Mouse (Mus musculus): ENCODE measurements around the gene Arhgef19. TPM values are rescaled to one million over a fixed set of nuclear protein-coding genes. Genes with fewer than 3 reads are reported as not detected.

The Arhgef19 gene
- polyA plus RNA-seq, 1 experiment from 2014 or later = 2.6 TPM

- peak overlapping the region; percentile 67 for H3K4me2 ChIP-seq
- peak overlapping the region; percentile 49 for H3K4me3 ChIP-seq
- peaks cover 36% of the 10 kb centered on the region for H3K4me1 ChIP-seq (replicated peaks)
- H3K27ac ChIP-seq (ENCODE audit: poor library complexity, severe bottlenecking) = no peak overlapping the region
- WGBS = 10% methylated on average over 11 of the region's 11 CpGs
- H3K9ac ChIP-seq = no peak overlapping the region
- no peaks in the 10 kb centered on the region for H3K9me3 ChIP-seq (replicated peaks)
- H3K27me3 ChIP-seq (replicated peaks) = peaks cover 83% of the 10 kb centered on the region
- ATAC-seq (ENCODE audit: insufficient number of reproducible peaks, low FRiP score) = peak; percentile 30
- H3K36me3 ChIP-seq = no peaks in the 10 kb centered on the region
These were observed 9.3 kb downstream of the Arhgef19 start for GRCm38 (mm10) chr4:141248614-141248978.

GRCm38 (mm10) chr4:141249383-141249782, 10.1 kb downstream of the Arhgef19 start:
- H3K9me3 ChIP-seq (replicated peaks) = no peaks in the 10 kb centered on the region
- WGBS = 75% methylated on average over 11 of the region's 11 CpGs
- no peak overlapping the region for H3K4me3 ChIP-seq
- H3K27ac ChIP-seq (ENCODE audit: poor library complexity, severe bottlenecking) = no peak overlapping the region
- H3K36me3 ChIP-seq = no peaks in the 10 kb centered on the region
- H3K27me3 ChIP-seq (replicated peaks) = peaks cover 76% of the 10 kb centered on the region
- no peak overlapping the region for H3K4me2 ChIP-seq
- no peak for ATAC-seq (ENCODE audit: insufficient number of reproducible peaks, low FRiP score)
- peaks cover 36% of the 10 kb centered on the region for H3K4me1 ChIP-seq (replicated peaks)
- no peak overlapping the region for H3K9ac ChIP-seq

GRCm38 (mm10) chr4:141251071-141251470, 11.8 kb downstream of the Arhgef19 start:
- peaks cover 25% of the 10 kb centered on the region for H3K4me1 ChIP-seq (replicated peaks)
- 61% methylated on average over 8 of the region's 8 CpGs for WGBS
- no peak overlapping the region for H3K4me3 ChIP-seq
- H3K27ac ChIP-seq (ENCODE audit: poor library complexity, severe bottlenecking) = no peak overlapping the region
- no peak overlapping the region for H3K4me2 ChIP-seq
- H3K27me3 ChIP-seq (replicated peaks) = peaks cover 65% of the 10 kb centered on the region
- H3K9ac ChIP-seq = no peak overlapping the region
- no peaks in the 10 kb centered on the region for H3K9me3 ChIP-seq (replicated peaks)
- H3K36me3 ChIP-seq = no peaks in the 10 kb centered on the region
- no peak for ATAC-seq (ENCODE audit: insufficient number of reproducible peaks, low FRiP score)

GRCm38 (mm10) chr4:141252641-141253040, 13.3 kb downstream of the Arhgef19 start:
- Histone ChIP-seq H3K36me3 (no peaks in the 10 kb centered on the region), H3K4me3 (no peak overlapping the region), H3K4me2 (no peak overlapping the region), H3K27me3 (replicated peaks) (peaks cover 49% of the 10 kb centered on the region), H3K9ac (no peak overlapping the region), H3K27ac (ENCODE audit: poor library complexity, severe bottlenecking) (no peak overlapping the region), H3K9me3 (replicated peaks) (peaks cover 3% of the 10 kb centered on the region; the same call in 1 of the 2 replicates), H3K4me1 (replicated peaks) (peaks cover 10% of the 10 kb centered on the region)
- WGBS = 68% methylated on average over 2 of the region's 2 CpGs
- no peak for ATAC-seq (ENCODE audit: insufficient number of reproducible peaks, low FRiP score)

- H3K9ac ChIP-seq = no peak overlapping the region
- H3K27me3 ChIP-seq (replicated peaks) = peaks cover 33% of the 10 kb centered on the region
- H3K4me1 ChIP-seq (replicated peaks) = no peaks in the 10 kb centered on the region
- H3K4me2 ChIP-seq = no peak overlapping the region
- peaks cover 4% of the 10 kb centered on the region; the same call in 1 of the 2 replicates for H3K9me3 ChIP-seq (replicated peaks)
- no peak for ATAC-seq (ENCODE audit: insufficient number of reproducible peaks, low FRiP score)
- no peak overlapping the region for H3K4me3 ChIP-seq
- H3K36me3 ChIP-seq = no peaks in the 10 kb centered on the region
- H3K27ac ChIP-seq (ENCODE audit: poor library complexity, severe bottlenecking) = no peak overlapping the region
- WGBS = 75% methylated on average over 16 of the region's 16 CpGs
These were observed 14.9 kb downstream of the Arhgef19 start for GRCm38 (mm10) chr4:141254234-141254633.

GRCm38 (mm10) chr4:141257440-141257839, 18.1 kb downstream of the Arhgef19 start:
- Histone ChIP-seq H3K27me3 (replicated peaks) (peaks cover 13% of the 10 kb centered on the region; the same call in 1 of the 2 replicates), H3K27ac (ENCODE audit: poor library complexity, severe bottlenecking) (no peak overlapping the region), H3K36me3 (no peaks in the 10 kb centered on the region), H3K4me1 (replicated peaks) (no peaks in the 10 kb centered on the region; the same call in 1 of the 2 replicates), H3K9me3 (replicated peaks) (peaks cover 4% of the 10 kb centered on the region; the same call in 1 of the 2 replicates), H3K9ac (no peak overlapping the region), H3K4me2 (no peak overlapping the region), H3K4me3 (no peak overlapping the region)
- 70% methylated on average over 5 of the region's 5 CpGs for WGBS
- ATAC-seq (ENCODE audit: insufficient number of reproducible peaks, low FRiP score) = no peak

- ATAC-seq (ENCODE audit: insufficient number of reproducible peaks, low FRiP score) = no peak
- no peak overlapping the region for H3K9ac ChIP-seq
- no peaks in the 10 kb centered on the region for H3K36me3 ChIP-seq
- no peaks in the 10 kb centered on the region; the same call in 1 of the 2 replicates for H3K4me1 ChIP-seq (replicated peaks)
- 74% methylated on average over 12 of the region's 12 CpGs for WGBS
- H3K9me3 ChIP-seq (replicated peaks) = peaks cover 4% of the 10 kb centered on the region; the same call in 1 of the 2 replicates
- no peak overlapping the region for H3K27ac ChIP-seq (ENCODE audit: poor library complexity, severe bottlenecking)
- no peak overlapping the region for H3K4me2 ChIP-seq
- no peak overlapping the region for H3K4me3 ChIP-seq
- 0 out of 2 replicates have a peak, but pooled peaks cover 6% of the 10 kb centered on the region for H3K27me3 ChIP-seq (replicated peaks)
These were observed 20.1 kb downstream of the Arhgef19 start for GRCm38 (mm10) chr4:141259413-141259812.

- Histone ChIP-seq H3K4me1 (replicated peaks) (no peaks in the 10 kb centered on the region; the same call in 1 of the 2 replicates), H3K9ac (no peak overlapping the region), H3K36me3 (no peaks in the 10 kb centered on the region), H3K9me3 (replicated peaks) (peaks cover 4% of the 10 kb centered on the region; the same call in 1 of the 2 replicates), H3K27ac (ENCODE audit: poor library complexity, severe bottlenecking) (no peak overlapping the region), H3K4me3 (peak overlapping the region; percentile 6; the same call in 1 of the 2 replicates), H3K27me3 (replicated peaks) (no peaks in the 10 kb centered on the region), H3K4me2 (peak overlapping the region; percentile 47)
- WGBS = 50% methylated on average over 15 of the region's 16 CpGs
- ATAC-seq (ENCODE audit: insufficient number of reproducible peaks, low FRiP score) = no peak
These were observed 20.9 kb downstream of the Arhgef19 start for GRCm38 (mm10) chr4:141260007-141260723.

GRCm38 (mm10) chr4:141262906-141263637, 23.8 kb downstream of the Arhgef19 start:
- Histone ChIP-seq H3K36me3 (no peaks in the 10 kb centered on the region), H3K27ac (ENCODE audit: poor library complexity, severe bottlenecking) (no peak overlapping the region), H3K4me2 (no peak overlapping the region), H3K27me3 (replicated peaks) (no peaks in the 10 kb centered on the region), H3K9me3 (replicated peaks) (no peaks in the 10 kb centered on the region), H3K9ac (no peak overlapping the region), H3K4me3 (no peak overlapping the region), H3K4me1 (replicated peaks) (no peaks in the 10 kb centered on the region; the same call in 1 of the 2 replicates)
- no peak for ATAC-seq (ENCODE audit: insufficient number of reproducible peaks, low FRiP score)
- 75% methylated on average over 10 of the region's 10 CpGs for WGBS

GRCm38 (mm10) chr4:141265979-141266637, 26.8 kb downstream of the Arhgef19 start:
- H3K4me2 ChIP-seq = no peak overlapping the region
- H3K36me3 ChIP-seq = no peaks in the 10 kb centered on the region
- WGBS = 83% methylated on average over 3 of the region's 3 CpGs
- no peaks in the 10 kb centered on the region for H3K9me3 ChIP-seq (replicated peaks)
- no peaks in the 10 kb centered on the region for H3K4me1 ChIP-seq (replicated peaks)
- H3K27ac ChIP-seq (ENCODE audit: poor library complexity, severe bottlenecking) = no peak overlapping the region
- H3K9ac ChIP-seq = no peak overlapping the region
- no peak for ATAC-seq (ENCODE audit: insufficient number of reproducible peaks, low FRiP score)
- H3K27me3 ChIP-seq (replicated peaks) = no peaks in the 10 kb centered on the region
- H3K4me3 ChIP-seq = no peak overlapping the region

GRCm38 (mm10) chr4:141267250-141267649, 28.0 kb downstream of the Arhgef19 start:
- Histone ChIP-seq H3K36me3 (no peaks in the 10 kb centered on the region), H3K27ac (ENCODE audit: poor library complexity, severe bottlenecking) (no peak overlapping the region), H3K4me3 (no peak overlapping the region), H3K4me1 (replicated peaks) (peaks cover 4% of the 10 kb centered on the region; the same call in 1 of the 2 replicates), H3K9ac (no peak overlapping the region), H3K9me3 (replicated peaks) (no peaks in the 10 kb centered on the region), H3K4me2 (no peak overlapping the region), H3K27me3 (replicated peaks) (no peaks in the 10 kb centered on the region)
- ATAC-seq (ENCODE audit: insufficient number of reproducible peaks, low FRiP score) = no peak
- 67% methylated on average over 3 of the region's 3 CpGs for WGBS

Data from heart, embryonic 12.5 days (tissue).